Mouse (Mus musculus): Measurements from ENCODE around the gene Vezt. TPM values are rescaled to one million over a fixed set of nuclear protein-coding genes. Genes with fewer than 3 reads are reported as not detected.

Vezt gene
- total and polyA plus RNA-seq, 2 experiments = 6.5 to 9.2 TPM

- Histone ChIP-seq H3K27ac (replicated peaks; ENCODE audit: insufficient read depth, low read depth, low read length) (no peak overlapping the region), H3K27me3 (ENCODE audit: control insufficient read depth, insufficient read depth, low read length) (no peaks in the 10 kb centered on the region), H3K9ac (ENCODE audit: low read depth, low read length) (no peak overlapping the region), H3K36me3 (ENCODE audit: control insufficient read depth, insufficient read depth, low read length) (no peaks in the 10 kb centered on the region), H3K4me1 (ENCODE audit: control insufficient read depth, insufficient read depth, low read length) (no peaks in the 10 kb centered on the region), H3K4me3 (ENCODE audit: insufficient read depth, low read depth, low read length) (no peak overlapping the region), H3K79me2 (ENCODE audit: control insufficient read depth, insufficient read depth, low read length) (no peaks in the 10 kb centered on the region)
- WGBS = 77% methylated on average over 5 of the region's 5 CpGs
- TF ChIP-seq CTCF (IDR thresholded peaks at IDR 0.05; ENCODE audit: low read depth, low read length) = no peak
- TF ChIP-seq POLR2A (IDR thresholded peaks at IDR 0.05; ENCODE audit: extremely low read depth, insufficient read depth, low read length) = no peak
- no peak for DNase-seq (ENCODE audit: extremely low read depth, low read depth, low spot score)
These were observed 102.8 kb downstream of the Vezt start for GRCm38 (mm10) chr10:93932861-93933260.

DNA sequence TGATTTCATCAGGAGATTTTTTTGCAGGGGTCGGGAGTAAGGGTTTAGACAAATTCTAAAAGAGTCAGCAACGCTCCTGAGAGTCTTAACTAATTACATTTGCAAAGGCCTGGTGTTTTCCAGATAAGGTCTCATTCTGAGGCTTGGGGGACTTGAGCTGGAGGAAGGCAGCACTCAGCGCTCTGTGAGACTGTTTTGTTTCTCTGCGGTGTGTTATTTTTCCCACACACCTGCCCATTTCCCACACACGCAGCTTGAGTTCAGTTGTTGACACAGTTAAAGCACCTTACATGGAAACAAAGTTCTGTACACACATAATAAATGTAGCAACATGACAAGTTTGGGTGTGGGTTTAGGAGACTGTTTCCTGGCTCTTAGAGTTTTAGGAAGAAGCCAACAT, 103.6 kb downstream of the Vezt start:
- Histone ChIP-seq H3K9ac (ENCODE audit: low read depth, low read length) (no peak overlapping the region), H3K36me3 (ENCODE audit: control insufficient read depth, insufficient read depth, low read length) (no peaks in the 10 kb centered on the region), H3K4me1 (ENCODE audit: control insufficient read depth, insufficient read depth, low read length) (no peaks in the 10 kb centered on the region), H3K27me3 (ENCODE audit: control insufficient read depth, insufficient read depth, low read length) (no peaks in the 10 kb centered on the region), H3K27ac (replicated peaks; ENCODE audit: insufficient read depth, low read depth, low read length) (no peak overlapping the region), H3K4me3 (ENCODE audit: insufficient read depth, low read depth, low read length) (no peak overlapping the region), H3K79me2 (ENCODE audit: control insufficient read depth, insufficient read depth, low read length) (no peaks in the 10 kb centered on the region)
- WGBS = 78% methylated on average over 5 of the region's 5 CpGs
- no peak for DNase-seq (ENCODE audit: extremely low read depth, low read depth, low spot score)
- TF ChIP-seq CTCF (IDR thresholded peaks at IDR 0.05; ENCODE audit: low read depth, low read length) (no peak), POLR2A (IDR thresholded peaks at IDR 0.05; ENCODE audit: extremely low read depth, insufficient read depth, low read length) (no peak)

GRCm38 (mm10) chr10:93931431-93931830, 104.2 kb downstream of the Vezt start:
- Histone ChIP-seq H3K27ac (replicated peaks; ENCODE audit: insufficient read depth, low read depth, low read length) (no peak overlapping the region), H3K9ac (ENCODE audit: low read depth, low read length) (no peak overlapping the region), H3K27me3 (ENCODE audit: control insufficient read depth, insufficient read depth, low read length) (no peaks in the 10 kb centered on the region), H3K4me1 (ENCODE audit: control insufficient read depth, insufficient read depth, low read length) (no peaks in the 10 kb centered on the region), H3K36me3 (ENCODE audit: control insufficient read depth, insufficient read depth, low read length) (no peaks in the 10 kb centered on the region), H3K79me2 (ENCODE audit: control insufficient read depth, insufficient read depth, low read length) (no peaks in the 10 kb centered on the region), H3K4me3 (ENCODE audit: insufficient read depth, low read depth, low read length) (no peak overlapping the region)
- no peak for TF ChIP-seq POLR2A (IDR thresholded peaks at IDR 0.05; ENCODE audit: extremely low read depth, insufficient read depth, low read length)
- no peak for TF ChIP-seq CTCF (IDR thresholded peaks at IDR 0.05; ENCODE audit: low read depth, low read length)
- no peak for DNase-seq (ENCODE audit: extremely low read depth, low read depth, low spot score)
- 75% methylated on average over 9 of the region's 9 CpGs for WGBS

DNA sequence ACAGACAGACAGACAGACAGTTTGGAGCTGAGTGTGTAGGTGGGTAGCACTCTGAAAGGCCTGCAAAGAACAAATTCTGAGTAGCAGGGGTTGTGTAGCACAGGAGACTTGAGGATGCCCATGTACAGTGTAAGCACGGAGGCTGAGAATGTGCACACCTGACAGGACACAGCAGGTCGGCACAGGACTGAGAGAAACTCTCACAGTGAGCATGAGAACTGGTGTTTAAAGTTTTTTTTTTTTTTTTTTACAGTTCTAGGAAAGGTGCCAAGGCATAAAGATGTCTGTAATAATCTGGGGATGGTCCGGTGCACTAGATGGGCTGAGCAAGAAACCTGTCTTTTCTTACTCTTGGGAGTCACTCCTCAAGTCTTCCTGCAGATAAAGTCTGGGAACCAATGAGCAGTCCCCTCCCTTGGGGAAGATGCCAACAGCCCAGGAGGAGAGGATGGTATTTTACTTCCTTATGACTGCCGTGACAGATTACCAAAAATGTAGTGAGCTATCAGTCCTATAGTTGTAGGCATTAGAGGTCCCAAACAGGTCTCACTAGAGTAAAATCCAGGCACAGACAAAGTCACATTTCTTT, 105.3 kb downstream of the Vezt start:
- Histone ChIP-seq H3K4me1 (ENCODE audit: control insufficient read depth, insufficient read depth, low read length) (no peaks in the 10 kb centered on the region), H3K27me3 (ENCODE audit: control insufficient read depth, insufficient read depth, low read length) (no peaks in the 10 kb centered on the region), H3K9ac (ENCODE audit: low read depth, low read length) (no peak overlapping the region), H3K4me3 (ENCODE audit: insufficient read depth, low read depth, low read length) (no peak overlapping the region), H3K36me3 (ENCODE audit: control insufficient read depth, insufficient read depth, low read length) (no peaks in the 10 kb centered on the region), H3K27ac (replicated peaks; ENCODE audit: insufficient read depth, low read depth, low read length) (no peak overlapping the region), H3K79me2 (ENCODE audit: control insufficient read depth, insufficient read depth, low read length) (no peaks in the 10 kb centered on the region)
- 73% methylated on average over 4 of the region's 4 CpGs for WGBS
- TF ChIP-seq CTCF (IDR thresholded peaks at IDR 0.05; ENCODE audit: low read depth, low read length) (no peak), POLR2A (IDR thresholded peaks at IDR 0.05; ENCODE audit: extremely low read depth, insufficient read depth, low read length) (no peak)
- DNase-seq (ENCODE audit: extremely low read depth, low read depth, low spot score) = no peak

- H3K79me2 ChIP-seq (ENCODE audit: control insufficient read depth, insufficient read depth, low read length) = no peaks in the 10 kb centered on the region
- 90% methylated on average over 5 of the region's 5 CpGs for WGBS
- no peaks in the 10 kb centered on the region for H3K36me3 ChIP-seq (ENCODE audit: control insufficient read depth, insufficient read depth, low read length)
- no peak for TF ChIP-seq CTCF (IDR thresholded peaks at IDR 0.05; ENCODE audit: low read depth, low read length)
- TF ChIP-seq POLR2A (IDR thresholded peaks at IDR 0.05; ENCODE audit: extremely low read depth, insufficient read depth, low read length) = no peak
- H3K9ac ChIP-seq (ENCODE audit: low read depth, low read length) = no peak overlapping the region
- no peak overlapping the region for H3K4me3 ChIP-seq (ENCODE audit: insufficient read depth, low read depth, low read length)
- no peak for DNase-seq (ENCODE audit: extremely low read depth, low read depth, low spot score)
- no peaks in the 10 kb centered on the region for H3K27me3 ChIP-seq (ENCODE audit: control insufficient read depth, insufficient read depth, low read length)
- H3K27ac ChIP-seq (replicated peaks; ENCODE audit: insufficient read depth, low read depth, low read length) = no peak overlapping the region
- no peaks in the 10 kb centered on the region for H3K4me1 ChIP-seq (ENCODE audit: control insufficient read depth, insufficient read depth, low read length)
These were observed 111.0 kb downstream of the Vezt start for GRCm38 (mm10) chr10:93924666-93925065.

DNA sequence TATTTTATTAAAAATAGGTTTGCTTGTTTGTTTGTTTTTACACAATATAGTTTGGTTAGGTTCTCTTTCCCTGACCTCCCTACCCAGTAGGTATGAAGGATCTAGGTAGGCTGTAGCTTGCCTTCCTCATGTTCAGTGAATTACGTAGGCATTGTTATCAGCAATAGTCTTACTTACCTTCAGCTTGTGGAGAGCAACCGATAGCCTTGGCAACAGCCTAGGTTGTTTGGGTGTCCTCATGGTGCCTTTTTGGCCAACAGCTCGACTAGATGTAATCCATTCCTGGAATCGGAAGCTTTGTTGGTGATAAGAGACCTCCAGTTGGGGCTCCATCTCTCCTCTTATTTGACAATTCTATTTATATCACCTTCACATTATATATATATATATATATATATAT, 114.5 kb downstream of the Vezt start:
- Histone ChIP-seq H3K27me3 (ENCODE audit: control insufficient read depth, insufficient read depth, low read length) (no peaks in the 10 kb centered on the region), H3K27ac (replicated peaks; ENCODE audit: insufficient read depth, low read depth, low read length) (no peak overlapping the region), H3K4me3 (ENCODE audit: insufficient read depth, low read depth, low read length) (no peak overlapping the region), H3K36me3 (ENCODE audit: control insufficient read depth, insufficient read depth, low read length) (no peaks in the 10 kb centered on the region), H3K79me2 (ENCODE audit: control insufficient read depth, insufficient read depth, low read length) (no peaks in the 10 kb centered on the region), H3K9ac (ENCODE audit: low read depth, low read length) (no peak overlapping the region), H3K4me1 (ENCODE audit: control insufficient read depth, insufficient read depth, low read length) (no peaks in the 10 kb centered on the region)
- 87% methylated on average over 4 of the region's 4 CpGs for WGBS
- TF ChIP-seq POLR2A (IDR thresholded peaks at IDR 0.05; ENCODE audit: extremely low read depth, insufficient read depth, low read length) = no peak
- DNase-seq (ENCODE audit: extremely low read depth, low read depth, low spot score) = no peak
